Mouse (Mus musculus): Measurements from ENCODE around the gene Arhgap23.

Arhgap23 gene

GRCm38 (mm10) chr11:97415330-97415711, at the start of gene Arhgap23:
TSS of gene Arhgap23 (plus strand) at chr11:97415533.
- DNase-seq (ENCODE audit: low spot score in 2 of 2), result no peak

- no peak for DNase-seq (ENCODE audit: low spot score in 2 of 2)
Observed at GRCm38 (mm10) chr11:97365556-97365955, 49.8 kb upstream of the Arhgap23 start.

- no peak for DNase-seq (ENCODE audit: low spot score in 2 of 2)
Observed at GRCm38 (mm10) chr11:97368501-97368900, 46.8 kb upstream of the Arhgap23 start.

- peak in 1 of 2 experiments; percentile 42 for DNase-seq (ENCODE audit: low spot score in 2 of 2)
Observed at GRCm38 (mm10) chr11:97370329-97371091, 44.8 kb upstream of the Arhgap23 start.

GRCm38 (mm10) chr11:97372159-97372864, 43.0 kb upstream of the Arhgap23 start:
- no peak for DNase-seq (ENCODE audit: low spot score in 2 of 2)

GRCm38 (mm10) chr11:97373402-97373801, 41.9 kb upstream of the Arhgap23 start:
- DNase-seq (ENCODE audit: low spot score in 2 of 2), result no peak

- DNase-seq (ENCODE audit: low spot score in 2 of 2), result no peak
Observed at GRCm38 (mm10) chr11:97380036-97380435, 35.3 kb upstream of the Arhgap23 start.

- no peak for DNase-seq (ENCODE audit: low spot score in 2 of 2)
Observed at GRCm38 (mm10) chr11:97383017-97383416, 32.3 kb upstream of the Arhgap23 start.

- DNase-seq (ENCODE audit: low spot score in 2 of 2), result no peak
Observed at GRCm38 (mm10) chr11:97383764-97384163, 31.6 kb upstream of the Arhgap23 start.

GRCm38 (mm10) chr11:97387811-97388210, 27.5 kb upstream of the Arhgap23 start:
- no peak for DNase-seq (ENCODE audit: low spot score in 2 of 2)

- DNase-seq (ENCODE audit: low spot score in 2 of 2), result no peak
Observed at GRCm38 (mm10) chr11:97389127-97389526, 26.2 kb upstream of the Arhgap23 start.

- peak in 1 of 2 experiments; percentile 38 for DNase-seq (ENCODE audit: low spot score in 2 of 2)
Observed at GRCm38 (mm10) chr11:97393658-97394057, 21.7 kb upstream of the Arhgap23 start.

GRCm38 (mm10) chr11:97394146-97394545, 21.2 kb upstream of the Arhgap23 start:
- peak; percentile 45 to 50 for DNase-seq (ENCODE audit: low spot score in 2 of 2)

- no peak for DNase-seq (ENCODE audit: low spot score in 2 of 2)
Observed at GRCm38 (mm10) chr11:97398506-97398905, 16.8 kb upstream of the Arhgap23 start.

- DNase-seq (ENCODE audit: low spot score in 2 of 2), result peak; percentile 65 to 73
Observed at GRCm38 (mm10) chr11:97399958-97400710, 15.2 kb upstream of the Arhgap23 start.

GRCm38 (mm10) chr11:97401082-97401481, 14.3 kb upstream of the Arhgap23 start:
- DNase-seq (ENCODE audit: low spot score in 2 of 2), result no peak

GRCm38 (mm10) chr11:97401686-97402435, 13.5 kb upstream of the Arhgap23 start:
- DNase-seq (ENCODE audit: low spot score in 2 of 2), result no peak

- no peak for DNase-seq (ENCODE audit: low spot score in 2 of 2)
Observed at GRCm38 (mm10) chr11:97402746-97403145, 12.6 kb upstream of the Arhgap23 start.

- no peak for DNase-seq (ENCODE audit: low spot score in 2 of 2)
Observed at GRCm38 (mm10) chr11:97403614-97404183, 11.6 kb upstream of the Arhgap23 start.

- no peak for DNase-seq (ENCODE audit: low spot score in 2 of 2)
Observed at GRCm38 (mm10) chr11:97404184-97404760, 11.1 kb upstream of the Arhgap23 start.

GRCm38 (mm10) chr11:97404761-97405190, 10.6 kb upstream of the Arhgap23 start:
- DNase-seq (ENCODE audit: low spot score in 2 of 2), result no peak
